Mouse (Mus musculus): ENCODE data around the gene Ppil3.

Gene Ppil3

DNA sequence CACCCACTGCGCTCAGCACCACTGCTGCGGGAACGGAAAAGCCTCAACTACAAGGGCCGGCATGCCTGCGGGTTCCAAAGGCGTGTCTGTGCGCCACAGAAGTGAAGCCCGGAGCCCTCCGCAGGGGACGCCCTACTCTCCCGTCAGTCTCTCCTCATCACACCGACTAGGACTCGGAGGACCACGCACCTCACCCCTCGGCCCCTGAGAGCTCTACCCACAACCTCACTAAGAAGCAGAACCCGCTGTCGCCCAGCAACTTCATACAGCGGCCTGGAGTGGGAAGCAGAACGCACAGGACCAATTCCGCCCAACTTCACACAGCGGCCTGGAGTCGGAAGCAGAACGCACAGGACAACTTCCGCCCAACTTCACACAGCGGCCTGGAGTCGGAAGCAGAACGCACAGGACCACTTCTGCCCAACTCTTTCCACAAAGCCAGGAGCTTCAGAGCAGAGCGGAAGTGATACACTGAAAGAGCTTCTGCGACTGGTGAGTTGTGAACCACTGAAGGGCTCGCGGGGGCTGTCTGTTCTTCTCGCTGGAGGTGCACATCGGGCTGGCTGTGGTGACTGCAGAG is at the start of gene Ppil3, which contains the start of gene Nif3l1:
Ppil3 (minus strand) TSS at position 344 of the 580 bp plus-strand sequence.
Nif3l1 (plus strand) TSS at position 9 of the 580 bp plus-strand sequence.
- peak; percentile 85 to 86 for DNase-seq

DNA sequence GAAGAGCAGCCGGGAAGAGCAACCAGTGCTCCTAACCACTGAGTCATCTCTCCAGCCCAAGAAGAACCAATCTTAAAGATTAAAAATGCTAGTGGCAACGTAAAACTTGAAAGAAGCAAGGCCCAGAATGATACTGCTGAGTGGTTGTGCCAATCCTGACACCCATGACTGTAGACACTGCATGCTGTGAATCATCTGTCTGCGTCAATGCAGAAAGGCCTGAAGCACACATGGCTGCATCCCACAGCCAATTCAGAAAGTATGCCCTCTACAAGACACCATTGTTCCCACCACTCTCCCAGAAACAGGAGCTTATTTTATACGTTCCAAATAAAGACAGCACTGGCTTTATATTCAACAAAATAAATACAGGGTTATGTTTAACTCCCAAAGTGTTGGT is 37.4 kb upstream of the Ppil3 start:
- DNase-seq, result no peak

DNA sequence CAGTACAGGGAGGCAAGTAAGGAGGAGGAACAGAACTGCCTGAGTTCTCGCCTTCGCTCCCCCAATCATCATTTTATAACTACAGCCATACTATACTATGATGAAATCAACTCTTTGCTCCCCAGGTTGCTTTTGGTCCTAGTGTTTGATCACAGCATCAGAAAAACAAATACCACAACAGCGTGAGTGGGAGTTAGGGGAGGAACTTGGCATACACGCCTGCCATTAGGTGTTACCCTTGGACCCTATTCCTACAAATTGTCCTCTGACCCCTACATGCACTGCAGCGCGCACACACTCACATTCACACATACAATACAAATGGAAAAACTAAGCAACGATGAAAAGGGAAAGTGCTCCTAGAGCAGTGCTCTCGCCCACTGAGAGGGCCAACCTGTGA is 30.4 kb upstream of the Ppil3 start:
- no peak for DNase-seq

DNA sequence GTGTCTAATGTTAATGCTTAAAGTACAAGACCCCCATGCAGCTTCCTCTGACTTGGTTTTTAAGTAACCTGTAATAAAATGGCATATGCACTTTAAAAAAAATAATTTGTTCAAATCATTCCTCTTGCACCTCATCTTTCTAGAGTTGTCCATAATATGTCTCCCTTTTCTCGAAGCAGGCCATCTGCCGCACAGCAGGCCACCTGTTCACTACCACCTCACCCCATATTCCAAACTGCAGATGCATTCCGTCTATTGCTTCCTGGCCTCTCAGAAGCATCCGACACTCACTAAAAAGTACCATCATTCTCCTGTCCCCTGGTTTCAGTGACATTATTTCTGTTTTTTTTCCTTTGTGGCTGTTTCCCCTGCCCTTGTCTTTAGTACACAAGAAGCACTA is 20.3 kb upstream of the Ppil3 start:
- peak; percentile 23 to 32 for DNase-seq

DNA sequence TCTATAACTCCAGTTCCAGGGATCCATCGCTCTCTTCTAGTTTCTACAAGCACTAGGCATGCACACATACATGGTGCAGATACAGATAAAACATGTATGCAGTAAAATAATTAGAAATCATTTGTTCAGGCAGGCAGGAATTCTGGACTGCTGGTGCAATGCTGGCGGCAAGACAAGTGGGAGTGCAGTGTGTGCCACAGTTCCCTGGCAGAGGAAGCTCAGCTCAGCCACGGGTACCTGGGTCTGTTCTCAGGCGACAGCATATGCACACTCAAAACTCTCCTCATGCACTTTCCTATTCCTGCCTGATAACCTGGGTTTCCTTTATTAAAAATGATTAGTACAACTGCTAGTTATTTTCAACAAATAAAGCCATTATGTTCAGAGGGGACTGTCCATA is 19.8 kb upstream of the Ppil3 start:
- peak; percentile 35 to 36 for DNase-seq

DNA sequence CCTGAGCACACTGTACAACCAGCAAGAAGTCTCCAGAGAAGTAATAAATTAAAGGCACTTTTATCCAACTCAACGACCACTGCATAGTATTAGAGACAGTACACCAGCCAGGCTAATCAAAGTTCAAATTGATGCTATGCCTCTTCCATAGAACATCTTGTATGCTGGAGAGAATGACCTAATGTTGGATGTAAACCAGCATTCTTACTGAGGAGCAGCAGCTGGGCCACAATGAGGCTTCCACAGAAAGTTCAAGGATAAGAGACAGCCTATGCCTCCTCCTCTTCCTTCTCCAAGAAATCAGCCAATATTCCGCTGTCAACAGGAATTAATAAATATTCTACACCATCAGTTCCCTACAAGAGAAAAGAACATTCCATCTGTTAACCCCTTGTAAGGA is 18.6 kb upstream of the Ppil3 start:
- DNase-seq, result no peak

DNA sequence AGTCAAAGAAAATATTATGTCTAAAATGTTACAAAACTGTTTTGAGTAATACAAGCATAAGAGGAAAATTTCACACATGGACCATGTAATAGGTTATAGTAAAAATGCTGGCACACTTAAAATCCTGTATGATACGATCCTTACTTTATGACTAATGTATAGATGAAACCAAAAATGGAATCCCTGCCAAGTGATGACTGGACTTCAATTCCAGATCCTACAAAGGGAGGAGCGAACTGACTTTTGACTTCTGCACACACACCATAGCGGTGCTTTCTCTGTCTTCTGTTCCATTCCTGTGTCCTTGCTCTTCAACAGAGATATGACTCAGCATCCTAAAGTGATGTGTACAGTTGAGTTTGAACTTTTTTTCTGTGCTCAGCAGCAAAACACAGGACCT is 15.3 kb upstream of the Ppil3 start:
- no peak for DNase-seq

DNA sequence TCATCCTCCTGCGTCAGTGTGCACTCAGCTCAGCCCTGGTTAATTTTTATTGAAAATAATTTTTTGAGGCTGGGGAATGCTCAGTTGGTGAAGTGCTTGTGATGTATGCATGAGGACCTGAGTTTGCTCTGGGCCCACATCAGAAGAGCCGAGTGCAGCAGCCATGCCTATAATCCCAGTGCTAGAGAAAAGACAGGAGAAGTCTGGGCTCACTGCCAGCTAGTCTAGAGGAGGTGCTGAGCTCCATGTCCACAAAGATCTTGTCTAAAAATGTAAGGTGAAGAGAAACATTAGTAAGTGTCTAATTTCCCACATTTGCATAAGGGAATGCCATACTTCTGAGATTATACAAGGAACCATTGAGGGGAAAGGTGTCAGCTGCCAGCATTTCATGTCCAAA is 13.6 kb upstream of the Ppil3 start:
- DNase-seq, result peak; percentile 59 to 60

DNA sequence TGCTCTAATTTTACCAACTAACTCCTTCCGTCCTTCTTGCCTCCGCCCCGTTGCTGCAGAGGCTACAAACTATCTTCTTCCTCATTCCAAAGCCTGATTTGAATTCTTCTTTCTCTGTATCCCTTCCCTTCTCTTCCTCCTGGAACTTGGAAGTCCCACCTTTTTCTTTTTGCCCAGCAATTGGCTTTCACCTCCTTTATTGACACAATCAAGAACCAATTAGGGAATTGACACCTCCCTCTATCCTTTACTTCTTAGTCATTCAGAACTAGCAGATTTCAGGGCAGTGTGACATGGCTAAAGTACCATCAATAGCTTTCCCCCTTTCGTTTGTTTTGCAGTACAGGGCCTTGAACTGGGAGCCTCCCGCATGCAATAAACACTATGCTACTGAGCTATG is 12.9 kb upstream of the Ppil3 start:
- no peak for DNase-seq

DNA sequence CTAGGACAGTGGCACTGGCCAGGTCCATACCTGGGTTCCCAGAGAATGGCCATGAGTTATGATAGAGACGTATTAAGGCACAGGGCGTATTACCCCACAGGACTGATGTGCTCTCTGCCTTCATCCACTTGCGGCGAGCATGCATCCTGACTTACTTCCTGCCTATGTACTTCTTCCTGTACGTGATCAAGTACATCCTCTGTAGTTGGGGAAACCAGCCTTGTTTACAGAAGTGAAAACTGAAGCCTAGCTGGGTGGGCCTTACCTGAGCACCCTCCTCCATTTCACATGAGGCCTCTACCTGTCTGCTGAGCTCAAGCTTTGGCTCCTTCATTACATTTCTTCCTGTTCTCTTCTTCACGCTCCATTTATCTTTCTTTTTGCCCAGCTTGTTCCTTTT is 9.0 kb upstream of the Ppil3 start:
- DNase-seq, result no peak

DNA sequence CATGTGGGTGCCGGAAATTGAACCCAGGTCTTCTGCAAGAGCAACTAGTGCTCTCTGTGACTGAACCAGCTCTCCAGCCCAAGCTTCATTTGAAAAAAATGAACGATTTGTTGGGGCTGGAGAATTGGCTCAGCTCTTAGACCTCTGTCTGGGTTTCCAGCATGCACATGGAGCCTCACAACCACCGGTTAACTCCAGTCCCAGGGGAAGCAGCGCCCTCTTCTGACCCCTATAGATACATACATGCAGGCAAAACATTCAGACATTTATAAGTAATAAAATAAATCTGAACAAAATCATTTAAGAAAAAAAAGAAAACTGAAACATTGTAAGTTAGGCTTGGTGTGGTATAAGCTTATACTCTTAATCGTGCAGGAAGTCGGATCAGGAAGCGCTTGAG is 3.1 kb upstream of the Ppil3 start:
- DNase-seq, result no peak

DNA sequence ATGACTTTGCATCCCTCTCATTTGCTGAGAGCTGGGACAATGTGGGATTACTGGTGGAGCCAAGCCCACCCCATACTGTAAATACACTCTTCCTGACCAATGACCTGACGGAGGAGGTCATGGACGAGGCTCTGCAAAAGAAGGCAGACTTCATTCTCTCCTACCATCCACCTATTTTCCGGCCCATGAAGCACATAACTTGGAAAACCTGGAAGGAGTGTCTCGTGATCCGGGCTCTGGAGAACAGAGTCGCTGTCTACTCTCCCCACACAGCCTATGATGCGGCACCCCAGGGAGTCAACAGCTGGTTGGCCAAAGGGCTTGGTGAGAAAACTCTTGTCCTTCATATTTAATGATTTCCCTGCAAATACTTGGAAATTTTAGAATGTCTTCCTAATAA is 2.5 kb upstream of the Ppil3 start:
- DNase-seq, result no peak

DNA sequence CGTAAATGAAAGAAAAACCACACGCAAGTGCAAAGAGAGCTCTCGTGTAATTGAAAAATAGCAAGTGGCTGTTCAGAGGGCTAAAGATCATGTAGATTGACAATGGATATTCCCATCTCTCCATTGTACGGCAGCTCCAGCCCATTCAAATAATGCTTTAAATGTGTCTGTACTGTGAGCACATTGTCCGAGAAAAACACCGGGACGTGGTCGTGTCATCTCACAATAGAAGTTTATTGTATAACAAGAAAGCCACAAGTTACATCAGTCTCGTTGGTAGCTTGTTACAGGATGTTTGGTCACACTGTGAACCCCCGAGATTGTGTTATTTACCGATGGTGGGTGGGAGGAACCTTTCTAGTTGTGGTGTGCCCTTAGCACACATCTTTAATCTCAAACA is 575 bp upstream of the Ppil3 start:
- DNase-seq, result no peak

DNA sequence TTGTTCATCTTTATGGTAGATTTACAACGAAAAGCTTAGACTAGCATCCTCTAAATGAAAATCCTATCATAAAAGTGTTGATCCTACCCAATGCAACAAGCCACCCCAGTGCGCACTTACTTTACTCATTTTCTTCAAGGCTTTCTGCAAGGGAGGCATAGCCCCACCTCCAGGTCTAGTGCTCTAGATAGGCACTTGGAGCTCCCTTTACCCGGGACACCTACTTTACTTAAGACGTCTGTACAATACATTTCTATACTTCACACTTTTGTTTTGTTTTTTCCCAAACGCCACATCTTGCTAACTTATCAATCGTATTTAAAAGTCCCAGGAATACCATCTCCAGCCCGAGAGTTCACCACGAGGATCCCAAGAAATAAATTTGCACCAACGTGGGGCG is 595 bp downstream of the Ppil3 start:
- no peak for DNase-seq

DNA sequence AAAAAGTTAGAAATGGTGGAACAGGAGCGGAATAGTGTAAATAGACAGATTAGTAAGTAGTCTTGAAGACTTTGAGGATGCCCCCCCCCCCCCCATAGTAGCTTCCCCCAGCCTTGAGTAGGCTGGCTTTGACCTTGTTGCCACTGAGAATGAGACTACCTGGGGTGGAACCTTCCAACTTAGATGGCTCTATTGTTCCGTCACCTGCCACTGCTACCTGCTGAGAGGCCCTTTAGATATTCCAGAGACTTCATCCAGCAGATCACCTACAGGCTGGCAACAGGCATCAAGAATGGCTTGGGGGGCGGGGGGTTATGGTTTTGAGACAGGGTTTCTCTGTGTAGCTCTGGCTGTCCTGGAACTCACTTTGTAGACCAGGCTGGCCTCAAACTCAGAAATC is 20.7 kb downstream of the Ppil3 start:
- peak in 1 of 2 experiments; percentile 18 for DNase-seq

DNA sequence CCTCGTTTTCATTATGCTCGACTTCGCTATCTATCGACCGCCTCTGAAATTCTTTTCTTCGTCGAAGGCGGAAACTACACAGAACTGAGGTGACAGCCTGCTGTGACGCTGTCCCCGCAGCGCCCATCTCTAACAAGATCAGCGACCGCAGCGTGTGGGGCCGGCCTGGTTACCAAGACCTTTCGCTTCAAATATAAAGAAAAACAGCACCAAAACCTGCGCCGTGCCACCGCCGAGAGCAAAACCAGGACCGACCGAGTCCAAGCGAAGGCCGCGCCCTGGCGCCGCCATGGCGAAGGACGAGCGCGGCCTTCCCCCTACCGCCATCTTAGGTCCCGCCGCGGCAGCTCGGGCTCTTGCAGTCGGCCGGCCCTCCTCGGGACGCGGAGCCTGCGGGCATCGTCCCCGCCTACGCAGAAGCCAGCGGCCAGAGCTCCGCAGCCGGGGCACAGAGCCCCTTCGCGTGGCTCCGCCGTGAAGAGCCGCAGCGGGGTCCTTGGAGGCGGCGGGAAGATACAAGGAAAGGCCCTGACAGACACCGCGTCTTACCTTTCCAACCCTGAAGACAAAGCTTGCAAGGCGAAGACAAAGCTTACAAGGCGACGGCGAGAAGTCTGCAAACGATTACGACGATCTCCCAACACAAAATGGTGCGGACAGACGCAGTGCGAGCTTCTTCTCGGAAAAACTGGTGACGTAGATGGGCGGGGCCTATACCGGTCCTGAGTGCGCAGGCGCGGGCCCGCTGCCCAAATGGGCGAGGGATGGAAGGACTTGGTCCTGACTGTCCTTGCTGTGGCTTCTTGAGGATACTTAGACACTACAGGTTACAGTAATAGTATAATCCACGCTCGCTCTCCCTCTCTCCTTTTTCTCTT is 21.7 kb downstream of the Ppil3 start, which contains the start of gene Clk1:
Clk1 (minus strand) TSS at position 696 of the 878 bp plus-strand sequence.
- peak; percentile 99 for DNase-seq

DNA sequence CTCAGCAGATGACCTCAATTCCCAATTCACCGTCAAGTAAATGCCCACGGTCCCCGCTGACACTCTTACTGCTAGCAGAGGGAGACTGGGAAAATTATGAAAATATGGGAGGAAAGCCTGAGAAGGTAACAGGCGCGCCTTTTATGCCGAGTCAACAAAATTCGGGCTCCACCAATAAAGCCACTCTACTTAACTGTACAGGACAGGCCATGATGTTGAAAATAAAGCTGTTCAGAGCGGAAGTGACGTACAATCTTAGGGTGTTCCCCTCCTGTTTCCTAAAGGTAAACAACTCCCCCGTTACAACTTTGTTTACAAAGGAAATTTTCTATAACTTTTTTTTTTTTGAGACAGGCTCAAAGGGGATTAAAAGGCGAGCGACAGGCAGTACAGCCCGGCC is 22.4 kb downstream of the Ppil3 start:
- peak; percentile 21 to 65 for DNase-seq

DNA sequence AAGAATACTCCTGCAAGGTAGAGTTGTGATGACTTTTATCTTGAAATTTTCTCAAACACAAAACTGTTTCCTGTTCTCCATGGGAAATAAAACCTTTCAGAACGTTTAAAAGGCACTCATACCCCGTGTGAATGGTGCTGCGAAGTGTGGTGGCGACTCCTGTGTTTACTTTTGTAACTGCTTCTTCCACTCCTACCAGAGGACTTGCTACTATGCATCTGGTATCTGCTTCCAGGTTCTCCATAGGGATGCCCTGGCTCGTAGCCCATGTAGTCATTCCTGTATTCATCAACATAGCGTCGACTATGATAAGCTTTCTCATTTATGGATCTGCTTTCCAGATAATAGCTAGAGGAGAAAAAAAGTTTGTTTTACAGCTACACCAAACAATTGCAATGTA is 24.3 kb downstream of the Ppil3 start:
- DNase-seq, result peak; percentile 75 to 81

DNA sequence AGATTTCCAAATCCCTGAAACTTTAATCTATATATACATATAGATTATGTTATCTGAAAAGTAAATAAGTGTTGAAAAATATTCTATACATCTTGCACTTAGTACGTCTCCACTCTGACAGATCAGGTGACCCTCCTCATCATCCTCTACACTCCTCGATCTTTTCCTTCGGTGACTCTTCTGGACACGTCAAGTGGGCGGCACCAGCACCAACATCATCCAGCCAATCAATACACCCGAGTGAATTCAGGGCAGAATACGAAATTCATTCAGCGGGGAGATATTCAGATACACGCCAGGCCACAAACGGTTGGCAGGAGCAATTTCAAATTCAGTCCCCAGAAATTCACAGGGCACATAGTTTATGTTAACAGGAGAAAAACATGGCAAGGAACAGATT is 25.3 kb downstream of the Ppil3 start:
- DNase-seq, result no peak

DNA sequence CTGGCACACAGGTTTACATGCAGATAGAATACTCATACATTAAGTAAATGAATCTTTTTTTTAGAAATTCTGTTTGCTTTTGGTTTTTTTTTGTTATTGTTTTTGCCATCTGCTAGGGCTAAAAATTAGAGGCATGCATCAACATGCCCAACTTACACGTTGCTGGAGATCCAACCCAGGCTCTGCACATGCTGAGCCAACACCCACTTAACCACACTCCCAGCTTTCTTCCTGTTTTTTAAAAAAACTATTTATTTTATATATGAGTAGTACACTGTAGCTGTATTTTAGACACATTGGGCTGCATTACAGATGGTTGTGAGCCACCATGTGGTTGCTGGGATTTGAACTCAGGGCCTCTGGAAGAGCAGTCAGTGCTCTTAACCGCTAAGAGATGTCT is 29.2 kb downstream of the Ppil3 start:
- no peak for DNase-seq

DNA sequence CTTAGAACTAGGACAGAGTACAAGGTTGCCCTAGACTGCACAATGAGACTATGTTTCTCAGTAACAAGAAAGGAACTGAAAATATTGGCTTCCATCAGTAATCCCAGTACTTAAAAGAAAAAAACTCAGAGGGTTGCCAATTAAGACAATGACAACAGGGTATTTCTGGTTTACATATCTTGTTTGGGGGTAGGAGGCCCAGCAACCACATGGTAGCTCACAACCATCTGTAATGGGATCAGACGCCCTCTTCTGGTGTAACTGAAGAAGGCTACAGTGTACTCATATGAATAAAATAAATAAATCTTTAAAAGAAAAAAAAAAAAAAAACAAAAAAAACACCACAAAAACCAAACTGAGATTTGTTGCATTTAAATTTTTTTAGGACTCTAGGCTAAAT is 29.8 kb downstream of the Ppil3 start:
- no peak for DNase-seq

DNA sequence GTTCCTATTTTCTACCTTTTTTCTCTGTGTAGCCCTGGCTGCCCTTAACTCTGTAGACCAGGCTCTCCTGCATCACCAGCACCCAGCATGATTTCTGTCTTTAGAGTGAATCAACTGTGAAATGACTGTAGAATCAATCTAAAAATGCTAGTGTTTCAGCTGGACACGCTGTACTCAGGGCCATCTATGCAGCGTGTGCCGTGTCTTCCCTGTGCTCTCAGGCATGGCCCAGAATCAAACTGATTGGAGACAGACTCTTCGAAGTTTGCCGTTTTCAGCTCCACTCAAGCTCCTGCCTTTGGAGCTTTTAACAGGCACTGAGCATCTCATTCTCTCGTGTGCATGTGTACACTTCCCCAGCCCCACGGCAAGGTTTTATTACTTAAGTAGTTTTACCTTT is 34.5 kb downstream of the Ppil3 start:
- DNase-seq, result no peak

DNA sequence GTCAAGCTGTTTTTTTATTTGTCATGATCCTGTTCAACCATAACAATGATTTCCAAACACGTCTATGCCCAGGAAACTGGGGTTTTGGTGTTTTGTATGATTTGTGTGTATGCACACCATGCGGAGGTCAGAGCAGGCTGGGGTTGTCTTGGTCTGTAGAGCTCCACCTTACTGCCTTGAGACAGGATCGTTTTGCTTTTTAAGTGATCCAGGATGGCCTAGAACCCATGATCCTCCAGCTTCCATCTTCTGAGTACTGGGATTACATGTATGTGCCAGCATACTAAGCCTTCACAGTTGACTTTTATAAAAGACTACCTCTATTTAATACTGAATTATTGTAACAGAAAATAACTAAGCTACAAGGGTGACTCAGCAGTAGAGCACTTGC is 35.1 kb downstream of the Ppil3 start:
- no peak for DNase-seq

DNA sequence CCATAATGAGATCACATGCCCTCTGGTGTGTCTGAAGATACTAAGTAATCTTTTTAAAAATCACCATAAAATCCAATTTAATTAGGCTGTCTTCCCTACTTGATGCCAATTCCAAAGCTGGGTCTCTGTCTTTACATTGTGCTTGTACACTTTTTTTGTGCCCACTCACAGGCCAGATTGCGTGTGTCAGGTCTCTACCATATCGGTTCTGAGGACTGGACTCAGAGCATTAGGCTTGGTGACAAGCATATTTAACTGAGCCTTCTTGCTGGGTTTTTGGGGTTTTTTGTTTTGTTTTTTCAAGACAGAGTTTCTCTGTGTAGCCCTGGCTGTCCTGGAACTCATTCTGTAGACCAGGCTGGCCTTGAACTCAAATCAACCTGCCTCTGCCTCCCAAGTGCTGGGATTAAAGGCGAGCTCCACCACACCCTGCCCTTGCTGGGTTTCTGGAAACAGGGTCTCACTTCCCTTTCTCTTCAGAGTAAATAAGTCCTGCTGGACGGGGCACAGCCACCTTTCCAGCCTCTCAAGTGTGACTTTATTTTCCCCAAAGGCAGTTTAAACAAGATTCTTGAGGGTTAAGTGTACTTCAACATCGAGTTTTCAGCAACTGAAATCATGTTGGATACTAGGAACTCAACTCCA is 35.6 kb downstream of the Ppil3 start:
- DNase-seq, result no peak

Measured in cerebellum, postnatal 10 days (tissue).